Comparison of ENCODE assay signal across 8 mouse cellular contexts in genomic region chr19:41934124-41934523, GRCm38 (mm10). TPM values are rescaled to one million over a fixed set of nuclear protein-coding genes. Genes with fewer than 3 reads are reported as not detected.
DNase-seq lines count a peak whose midpoint lies in the region; ATAC-seq and TF ChIP-seq lines count a peak whose summit lies in the region.

No protein-coding gene starts in this region.

- no peaks in the 10 kb centered on the region for H3K27me3 ChIP-seq in embryonic facial prominence, embryonic 12.5 days
- no peaks in the 10 kb centered on the region for H3K27me3 ChIP-seq in limb, embryonic 12.5 days

- ATAC-seq in embryonic facial prominence, embryonic 12.5 days (ENCODE audit: insufficient number of reproducible peaks, insufficient read depth, low FRiP score, low TSS enrichment): no peak
- ATAC-seq in limb, embryonic 12.5 days (ENCODE audit: insufficient number of reproducible peaks, insufficient read depth, low FRiP score, low TSS enrichment, low read depth): no peak

- peaks cover 19% of the 10 kb centered on the region for H3K4me1 ChIP-seq in embryonic facial prominence, embryonic 12.5 days
- peaks cover 19% of the 10 kb centered on the region for H3K4me1 ChIP-seq in limb, embryonic 12.5 days (replicated peaks)

- peaks cover 33% of the 10 kb centered on the region for H3K36me3 ChIP-seq in embryonic facial prominence, embryonic 12.5 days
- H3K36me3 ChIP-seq in limb, embryonic 12.5 days: peaks cover 44% of the 10 kb centered on the region

- no peak for DNase-seq in left cerebral cortex, adult 2 months (ENCODE audit: extremely low spot score in 1 of 2, low spot score in 2 of 2)
- DNase-seq in left cerebral cortex, postnatal 10 days (ENCODE audit: extremely low spot score in 1 of 2, low spot score in 2 of 2): no peak
- DNase-seq in retina, embryonic 14.5 days (ENCODE audit: low spot score): peak; percentile 39
- DNase-seq in layer of hippocampus, adult 9-11 months: no peak
- no peak for DNase-seq in frontal cortex, postnatal 14 days (ENCODE audit: low spot score in 2 of 2)
- DNase-seq in adrenal gland, adult 18-20 months (ENCODE audit: low spot score in 2 of 2): no peak

- WGBS in embryonic facial prominence, embryonic 12.5 days: 42% methylated on average over 6 of the region's 6 CpGs
- WGBS in limb, embryonic 12.5 days: 10% methylated on average over 6 of the region's 6 CpGs

- H3K4me2 ChIP-seq in embryonic facial prominence, embryonic 12.5 days (replicated peaks): peak overlapping the region; percentile 82
- peak overlapping the region; percentile 76 for H3K4me2 ChIP-seq in limb, embryonic 12.5 days

- H3K9me3 ChIP-seq in embryonic facial prominence, embryonic 12.5 days: no peaks in the 10 kb centered on the region
- no peaks in the 10 kb centered on the region for H3K9me3 ChIP-seq in limb, embryonic 12.5 days

- intact Hi-C loops in left cerebral cortex, adult 2 months (cut with DNase I): no loop called here
- intact Hi-C loops in left cerebral cortex, postnatal 10 days (cut with DNase I): no loop called here

- peak overlapping the region; percentile 86 for H3K4me3 ChIP-seq in left cerebral cortex, adult 2 months
- peak overlapping the region; percentile 93 for H3K4me3 ChIP-seq in embryonic facial prominence, embryonic 12.5 days
- peak overlapping the region; percentile 92 for H3K4me3 ChIP-seq in limb, embryonic 12.5 days (replicated peaks)

- no peak for TF ChIP-seq CTCF in left cerebral cortex, adult 2 months (IDR thresholded peaks at IDR 0.05)

- peak overlapping the region; percentile 88 for H3K9ac ChIP-seq in embryonic facial prominence, embryonic 12.5 days
- peak overlapping the region; percentile 83 for H3K9ac ChIP-seq in limb, embryonic 12.5 days (replicated peaks)

- H3K27ac ChIP-seq in left cerebral cortex, adult 2 months: no peak overlapping the region; the same call in 1 of the 2 replicates
- no peak overlapping the region for H3K27ac ChIP-seq in embryonic facial prominence, embryonic 12.5 days
- no peak overlapping the region for H3K27ac ChIP-seq in limb, embryonic 12.5 days

RNA-seq across cellular contexts. Expression of gene Zdhhc16, which starts 0.8 kb away (rescaled TPM):
- total RNA-seq in left cerebral cortex, adult 2 months (2021): 10 to 100 TPM; 39.3 to 48.9 TPM
- total RNA-seq in left cerebral cortex, postnatal 10 days (2021): 10 to 100 TPM; 55.0 to 69.5 TPM
- 93.0 and 94.2 TPM in 2 replicates for polyA plus RNA-seq in embryonic facial prominence, embryonic 12.5 days (2016; fragmentation: Nextera tagmentation; extraction: Ambion mirVana)
- polyA plus RNA-seq in limb, embryonic 12.5 days (2016; fragmentation: Nextera tagmentation; extraction: Ambion mirVana): 87.6 and 93.2 TPM in 2 replicates
- total RNA-seq in adrenal gland, adult 18-20 months (2021): 10 to 100 TPM; 26.3 to 29.6 TPM

RNA-seq across cellular contexts. Expression of gene Exosc1, which starts 0.9 kb away (rescaled TPM):
- total RNA-seq in left cerebral cortex, adult 2 months (2021): 10 to 100 TPM; 22.7 to 27.9 TPM
- 10 to 100 TPM; 23.7 to 29.0 TPM for total RNA-seq in left cerebral cortex, postnatal 10 days (2021)
- 76.7 and 81.5 TPM in 2 replicates for polyA plus RNA-seq in embryonic facial prominence, embryonic 12.5 days (2016; fragmentation: Nextera tagmentation; extraction: Ambion mirVana)
- polyA plus RNA-seq in limb, embryonic 12.5 days (2016; fragmentation: Nextera tagmentation; extraction: Ambion mirVana): 78.5 and 81.9 TPM in 2 replicates
- total RNA-seq in adrenal gland, adult 18-20 months (2021): 10 to 100 TPM; 25.8 to 26.8 TPM

RNA-seq across cellular contexts. Expression of gene Pgam1, which starts 22.4 kb away (rescaled TPM):
- total RNA-seq in left cerebral cortex, adult 2 months (2021): 100 to 1,000 TPM; 539 to 569 TPM
- 100 to 1,000 TPM; 526 to 534 TPM for total RNA-seq in left cerebral cortex, postnatal 10 days (2021)
- polyA plus RNA-seq in embryonic facial prominence, embryonic 12.5 days (2016; fragmentation: Nextera tagmentation; extraction: Ambion mirVana): 595 TPM in 2 replicates
- polyA plus RNA-seq in limb, embryonic 12.5 days (2016; fragmentation: Nextera tagmentation; extraction: Ambion mirVana): 636 and 656 TPM in 2 replicates
- 100 to 1,000 TPM; 774 to 926 TPM for total RNA-seq in adrenal gland, adult 18-20 months (2021)

RNA-seq across cellular contexts. Expression of gene Rrp12, which starts 38.2 kb away (rescaled TPM):
- total RNA-seq in left cerebral cortex, adult 2 months (2021): 10 to 100 TPM; 33.0 to 34.1 TPM
- 10 to 100 TPM; 38.5 to 40.3 TPM for total RNA-seq in left cerebral cortex, postnatal 10 days (2021)
- 23.5 and 24.0 TPM in 2 replicates for polyA plus RNA-seq in embryonic facial prominence, embryonic 12.5 days (2016; fragmentation: Nextera tagmentation; extraction: Ambion mirVana)
- 22.8 and 23.2 TPM in 2 replicates for polyA plus RNA-seq in limb, embryonic 12.5 days (2016; fragmentation: Nextera tagmentation; extraction: Ambion mirVana)
- total RNA-seq in adrenal gland, adult 18-20 months (2021): 10 to 100 TPM; 17.0 to 20.7 TPM

RNA-seq across cellular contexts. Expression of gene Mms19, which starts 46.8 kb away (rescaled TPM):
- total RNA-seq in left cerebral cortex, adult 2 months (2021): 10 to 100 TPM; 34.7 to 38.2 TPM
- 10 to 100 TPM; 30.1 to 39.8 TPM for total RNA-seq in left cerebral cortex, postnatal 10 days (2021)
- 41.5 and 41.7 TPM in 2 replicates for polyA plus RNA-seq in embryonic facial prominence, embryonic 12.5 days (2016; fragmentation: Nextera tagmentation; extraction: Ambion mirVana)
- 41.3 and 42.5 TPM in 2 replicates for polyA plus RNA-seq in limb, embryonic 12.5 days (2016; fragmentation: Nextera tagmentation; extraction: Ambion mirVana)
- 10 to 100 TPM; 17.3 to 22.1 TPM for total RNA-seq in adrenal gland, adult 18-20 months (2021)
